Mouse (Mus musculus) C2C12 (cell line): ENCODE data around the gene Wdr17.

Experiments used
- CEBPB ChIP-seq: IDR thresholded peaks from one replicate; pipeline ENCODE4 v1.6.1; 2011; ENCODE audit warnings: low read depth, mild to moderate bottlenecking, control low read depth, moderate library complexity
- CTCF ChIP-seq: IDR thresholded peaks from one replicate; pipeline ENCODE4 v1.5.1; 2011; ENCODE audit not compliant: control insufficient read depth, insufficient read depth, insufficient read length
- FOSL1 ChIP-seq: IDR thresholded peaks from one replicate; pipeline ENCODE4 v1.8.0; 2011; ENCODE audit warnings: mild to moderate bottlenecking, low read length; ENCODE audit not compliant: poor library complexity, insufficient read depth, severe bottlenecking
- MAX ChIP-seq: IDR thresholded peaks from one replicate; pipeline ENCODE4 v1.6.1; 2011; ENCODE audit warnings: mild to moderate bottlenecking, control low read depth
- MYOD1 ChIP-seq: IDR thresholded peaks from one replicate; pipeline ENCODE4 v1.6.1; 2011; ENCODE audit warnings: low read depth; ENCODE audit not compliant: control insufficient read depth, insufficient read length
- MYOG ChIP-seq: IDR thresholded peaks from one replicate; pipeline ENCODE4 v1.6.1; 2011; ENCODE audit not compliant: control insufficient read depth, insufficient read length; ENCODE audit errors: extremely low read depth
- USF1 ChIP-seq: IDR thresholded peaks from one replicate; pipeline ENCODE4 v1.6.1; 2011; ENCODE audit warnings: low read depth, mild to moderate bottlenecking, control low read depth, moderate library complexity

DNA sequence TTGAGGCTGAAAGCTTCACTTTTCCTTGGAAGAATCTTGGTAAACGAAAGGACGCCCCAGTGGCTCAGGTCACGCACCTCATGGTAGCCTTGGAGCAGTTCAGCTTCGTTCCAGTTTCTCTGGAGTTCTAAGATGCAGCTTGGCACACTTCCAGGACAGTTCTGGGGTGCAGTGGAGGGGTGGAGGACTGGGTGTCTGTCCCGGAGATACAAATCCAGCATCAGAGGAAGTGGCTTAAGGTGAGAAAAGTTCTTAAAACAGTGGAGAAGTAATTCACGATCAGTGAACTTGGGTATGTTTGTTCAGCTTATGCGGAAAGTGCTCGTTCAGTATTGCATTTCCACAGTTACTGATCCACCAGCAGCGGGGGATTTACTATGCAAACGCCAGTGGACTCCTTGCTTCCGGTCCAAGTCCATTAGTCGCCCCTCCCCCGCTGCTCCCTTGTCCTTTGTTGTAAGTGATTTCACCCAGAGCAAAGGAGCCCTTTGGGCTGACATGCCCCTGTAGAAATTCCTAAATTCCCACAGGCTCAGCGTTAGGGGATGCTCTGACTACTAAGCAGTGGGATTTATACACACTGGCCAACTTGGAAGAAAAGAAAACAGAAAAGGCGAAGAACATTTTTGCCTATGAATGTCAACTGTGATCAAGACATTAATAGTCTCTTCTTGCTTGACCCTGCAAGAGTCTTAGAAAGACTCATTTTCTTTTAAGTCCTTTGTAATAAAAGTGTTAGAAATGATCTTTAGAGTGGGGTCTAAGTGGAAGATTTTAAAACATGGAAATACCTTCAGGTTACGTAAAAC is 106.6 kb downstream of the Wdr17 start:
- TF ChIP-seq CTCF (no peak), MAX (no peak), FOSL1 (no peak), CEBPB (no peak), USF1 (no peak), MYOG (no peak), MYOD1 (no peak)
